Mouse (Mus musculus): ENCODE measurements around the gene Slc25a47. TPM values are rescaled to one million over a fixed set of nuclear protein-coding genes. Genes with fewer than 3 reads are reported as not detected.
A peak's percentile ranks its signal among the peaks of the same experiment; 100 is the strongest.

Gene Slc25a47
- polyA plus RNA-seq, 1 experiment from 2014 or later = 481 TPM

DNA sequence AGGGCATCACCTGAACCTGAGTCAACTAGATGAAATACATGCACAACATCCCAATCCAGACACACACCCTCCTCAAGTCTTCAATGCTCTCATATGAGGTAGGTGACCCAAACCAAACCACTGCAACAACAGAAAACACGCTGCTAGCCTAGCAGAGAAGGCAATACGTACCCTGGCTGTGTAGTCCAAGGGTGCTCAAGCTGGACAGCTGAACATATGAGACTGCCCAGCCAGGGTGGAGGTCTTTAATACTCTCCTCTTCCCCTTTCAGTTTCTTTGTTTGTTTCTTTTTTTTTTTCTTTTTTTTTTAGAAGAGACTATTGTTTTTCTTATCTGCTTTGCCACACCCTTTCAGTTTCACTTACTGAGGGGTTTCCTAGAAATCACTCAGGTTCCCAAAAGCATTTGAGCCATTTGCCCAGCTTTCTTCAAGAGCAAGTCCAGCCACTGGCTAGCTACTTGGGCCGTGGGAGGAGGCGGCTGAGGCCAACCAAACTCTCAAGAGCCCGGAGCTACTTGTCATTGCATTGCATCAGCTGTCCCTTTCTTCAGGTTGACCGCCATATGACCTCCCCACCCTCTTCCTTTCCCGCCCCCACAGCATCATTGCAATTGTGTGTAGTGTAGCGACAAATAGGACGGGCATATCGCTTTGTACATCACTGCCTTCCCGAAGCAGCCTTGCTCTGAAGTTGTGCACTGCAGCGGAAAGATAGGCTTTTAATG, 57.3 kb downstream of the Slc25a47 start, which contains the start of gene Wdr25:
Wdr25 (plus strand) TSS at position 643 of the 726 bp plus-strand sequence.
- Histone ChIP-seq H3K9ac (replicated peaks) (peak within 1 kb of the TSS; percentile 82), H3K36me3 (replicated peaks; ENCODE audit: insufficient read depth, low read length) (peaks cover 2% of the 10 kb centered on the region; the same call in 1 of the 2 replicates), H3K27me3 (ENCODE audit: insufficient read depth, low read length) (no peaks in the 10 kb centered on the region), H3K4me2 (ENCODE audit: low read depth, low read length) (peak within 1 kb of the TSS; percentile 97), H3K27ac (ENCODE audit: low read depth) (peak within 1 kb of the TSS; percentile 76), H3K4me3 (ENCODE audit: low read depth, low read length) (peak within 1 kb of the TSS; percentile 88), H3K4me1 (ENCODE audit: insufficient read depth) (peaks cover 13% of the 10 kb centered on the region), H3K9me3 (ENCODE audit: low read length) (no peaks in the 10 kb centered on the region)
- TF ChIP-seq EP300 (IDR thresholded peaks at IDR 0.05; ENCODE audit: low read depth) = no peak
- TF ChIP-seq CTCF (IDR thresholded peaks at IDR 0.05; ENCODE audit: low read depth) = no peak
- DNase-seq (peak; percentile 33), ATAC-seq (no peak)
- 13% methylated on average over 12 of the region's 12 CpGs for WGBS (ENCODE audit: insufficient replicate concordance)

DNA sequence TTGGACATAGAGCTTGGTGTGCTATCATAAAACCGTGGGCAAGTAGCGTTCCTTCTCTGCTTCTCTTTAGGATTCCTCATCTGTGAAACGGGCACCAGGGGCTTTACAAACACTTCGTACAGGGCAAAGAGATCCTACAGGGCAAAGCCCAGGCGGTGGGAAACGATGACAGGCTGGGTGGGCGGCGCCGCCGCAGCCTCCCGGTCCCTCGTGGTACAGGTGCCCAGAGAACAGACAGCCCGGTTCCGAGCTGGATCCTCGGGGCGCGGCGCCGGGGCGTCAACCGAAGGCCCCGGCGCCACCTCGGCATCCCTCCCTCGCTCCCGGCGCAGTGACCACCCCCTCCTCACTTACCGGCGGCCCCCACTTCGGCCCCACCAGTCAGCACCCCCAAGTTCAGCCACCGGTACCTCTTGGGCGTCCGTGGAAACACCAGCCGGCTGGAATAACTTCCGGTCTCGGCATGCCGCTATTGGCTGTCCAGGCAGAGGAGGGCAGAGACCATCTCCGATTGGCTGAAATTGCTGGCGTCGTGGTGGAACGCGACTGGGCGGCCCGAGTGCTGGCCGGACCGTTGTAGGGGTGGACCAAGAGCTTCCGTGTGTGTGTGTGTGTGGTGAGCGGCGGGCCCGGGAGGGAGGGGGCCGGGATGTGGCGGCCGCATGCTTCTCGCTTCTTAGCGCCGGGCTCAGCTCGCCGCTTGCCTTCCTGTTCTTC, 58.0 kb downstream of the Slc25a47 start, which contains the start of gene Wars:
Wars (minus strand) TSS at position 460 of the 717 bp plus-strand sequence.
- Histone ChIP-seq H3K36me3 (replicated peaks; ENCODE audit: insufficient read depth, low read length) (peaks cover 2% of the 10 kb centered on the region; the same call in 1 of the 2 replicates), H3K4me3 (ENCODE audit: low read depth, low read length) (peak within 1 kb of the TSS; percentile 88), H3K9ac (replicated peaks) (peak within 1 kb of the TSS; percentile 82), H3K4me2 (ENCODE audit: low read depth, low read length) (peak within 1 kb of the TSS; percentile 97), H3K4me1 (ENCODE audit: insufficient read depth) (peaks cover 13% of the 10 kb centered on the region), H3K27me3 (ENCODE audit: insufficient read depth, low read length) (no peaks in the 10 kb centered on the region), H3K9me3 (ENCODE audit: low read length) (no peaks in the 10 kb centered on the region), H3K27ac (ENCODE audit: low read depth) (peak within 1 kb of the TSS; percentile 76)
- peak; percentile 96 for DNase-seq
- no peak for TF ChIP-seq EP300 (IDR thresholded peaks at IDR 0.05; ENCODE audit: low read depth)
- no peak for TF ChIP-seq CTCF (IDR thresholded peaks at IDR 0.05; ENCODE audit: low read depth)
- WGBS (ENCODE audit: insufficient replicate concordance) = under 1% methylated on average over 56 of the region's 58 CpGs
- peak; percentile 100 for ATAC-seq

DNA sequence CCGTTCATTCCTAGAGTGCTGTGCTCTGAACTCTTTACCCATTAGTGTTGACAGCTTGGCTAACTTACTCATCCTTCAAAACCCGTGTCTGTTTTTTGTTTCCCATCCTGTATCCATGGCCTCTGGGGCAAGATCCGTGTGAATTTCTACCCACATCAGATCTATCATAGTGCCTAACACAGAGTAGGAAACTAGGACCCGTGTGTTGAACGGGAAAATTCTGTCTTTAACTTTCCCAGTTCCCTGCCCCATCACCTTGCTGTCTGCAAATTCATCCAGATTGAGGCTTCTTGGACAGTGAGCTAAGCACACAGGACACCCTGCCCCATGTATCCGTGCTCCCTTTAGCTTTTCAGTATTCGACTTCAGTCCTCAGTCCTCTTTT, 58.6 kb downstream of the Slc25a47 start:
- Histone ChIP-seq H3K4me3 (ENCODE audit: low read depth, low read length) (peak overlapping the region; percentile 88), H3K36me3 (replicated peaks; ENCODE audit: insufficient read depth, low read length) (peaks cover under 1% of the 10 kb centered on the region; the same call in 1 of the 2 replicates), H3K4me1 (ENCODE audit: insufficient read depth) (peaks cover 13% of the 10 kb centered on the region), H3K27me3 (ENCODE audit: insufficient read depth, low read length) (no peaks in the 10 kb centered on the region), H3K9ac (replicated peaks) (peak overlapping the region; percentile 82), H3K4me2 (ENCODE audit: low read depth, low read length) (peak overlapping the region; percentile 97), H3K9me3 (ENCODE audit: low read length) (no peaks in the 10 kb centered on the region), H3K27ac (ENCODE audit: low read depth) (0 out of 2 replicates have a peak overlapping the region, but pooled peaks have one; percentile 1)
- WGBS (ENCODE audit: insufficient replicate concordance) = under 1% methylated on average over 7 of the region's 7 CpGs
- TF ChIP-seq CTCF (IDR thresholded peaks at IDR 0.05; ENCODE audit: low read depth) (no peak), EP300 (IDR thresholded peaks at IDR 0.05; ENCODE audit: low read depth) (no peak)
- ATAC-seq (peak; percentile 1), DNase-seq (no peak)

DNA sequence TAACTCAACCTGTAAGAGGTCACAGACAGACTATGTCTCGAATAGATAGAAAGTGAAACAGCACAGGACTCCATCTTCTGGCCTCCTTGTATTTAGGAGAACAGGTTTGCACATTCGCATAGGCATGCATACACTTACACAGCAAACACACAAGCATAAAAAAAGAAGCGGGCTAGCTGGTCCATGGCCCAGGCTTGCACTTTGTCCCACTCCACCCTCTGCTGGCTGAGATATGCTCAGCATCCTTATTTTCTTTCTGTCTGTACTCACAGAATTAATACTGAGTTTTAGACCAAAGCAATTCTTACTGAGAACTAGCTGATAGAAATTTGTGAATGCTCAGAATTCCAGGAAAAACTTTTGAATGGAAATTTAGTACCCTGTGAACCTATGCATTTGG, 60.2 kb downstream of the Slc25a47 start:
- Histone ChIP-seq H3K9me3 (ENCODE audit: low read length) (no peaks in the 10 kb centered on the region), H3K36me3 (replicated peaks; ENCODE audit: insufficient read depth, low read length) (no peaks in the 10 kb centered on the region; the same call in 1 of the 2 replicates), H3K9ac (replicated peaks) (no peak overlapping the region), H3K27me3 (ENCODE audit: insufficient read depth, low read length) (no peaks in the 10 kb centered on the region), H3K4me3 (ENCODE audit: low read depth, low read length) (no peak overlapping the region), H3K27ac (ENCODE audit: low read depth) (no peak overlapping the region), H3K4me2 (ENCODE audit: low read depth, low read length) (no peak overlapping the region), H3K4me1 (ENCODE audit: insufficient read depth) (peaks cover 13% of the 10 kb centered on the region)
- DNase-seq (no peak), ATAC-seq (no peak)
- WGBS (ENCODE audit: insufficient replicate concordance) = 59% methylated on average over 3 of the region's 3 CpGs
- TF ChIP-seq EP300 (IDR thresholded peaks at IDR 0.05; ENCODE audit: low read depth) = no peak
- peak; percentile 59 for TF ChIP-seq CTCF (IDR thresholded peaks at IDR 0.05; ENCODE audit: low read depth)

DNA sequence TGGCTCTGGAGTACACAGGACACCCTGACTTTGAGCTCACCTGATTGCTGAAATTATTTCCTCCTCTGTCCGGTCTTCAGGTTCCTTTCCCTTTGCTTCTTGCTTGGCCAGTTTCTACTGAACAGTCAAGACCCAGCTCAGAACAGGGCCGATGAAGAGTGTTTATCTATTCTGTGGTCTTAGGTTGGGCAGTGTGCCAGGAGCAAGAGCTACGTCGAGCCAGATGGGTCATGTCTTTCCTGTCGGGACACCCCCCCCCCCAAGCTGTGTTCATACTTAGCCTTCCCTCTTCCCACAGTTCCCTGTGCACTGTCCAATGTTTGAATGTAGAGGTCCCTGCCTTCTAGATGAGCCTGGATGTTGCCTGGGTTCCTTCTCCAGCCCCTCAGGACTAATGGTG, 65.5 kb downstream of the Slc25a47 start:
- ATAC-seq = no peak; the same call in 1 of the 2 replicates
- 45% methylated on average over 5 of the region's 5 CpGs for WGBS (ENCODE audit: insufficient replicate concordance)
- Histone ChIP-seq H3K4me1 (ENCODE audit: insufficient read depth) (no peaks in the 10 kb centered on the region), H3K4me3 (ENCODE audit: low read depth, low read length) (no peak overlapping the region), H3K27me3 (ENCODE audit: insufficient read depth, low read length) (no peaks in the 10 kb centered on the region), H3K4me2 (ENCODE audit: low read depth, low read length) (no peak overlapping the region), H3K9ac (replicated peaks) (no peak overlapping the region), H3K27ac (ENCODE audit: low read depth) (no peak overlapping the region), H3K36me3 (replicated peaks; ENCODE audit: insufficient read depth, low read length) (no peaks in the 10 kb centered on the region; the same call in 1 of the 2 replicates), H3K9me3 (ENCODE audit: low read length) (no peaks in the 10 kb centered on the region)
- TF ChIP-seq CTCF (IDR thresholded peaks at IDR 0.05; ENCODE audit: low read depth) = no peak
- no peak for TF ChIP-seq EP300 (IDR thresholded peaks at IDR 0.05; ENCODE audit: low read depth)
- DNase-seq = no peak

DNA sequence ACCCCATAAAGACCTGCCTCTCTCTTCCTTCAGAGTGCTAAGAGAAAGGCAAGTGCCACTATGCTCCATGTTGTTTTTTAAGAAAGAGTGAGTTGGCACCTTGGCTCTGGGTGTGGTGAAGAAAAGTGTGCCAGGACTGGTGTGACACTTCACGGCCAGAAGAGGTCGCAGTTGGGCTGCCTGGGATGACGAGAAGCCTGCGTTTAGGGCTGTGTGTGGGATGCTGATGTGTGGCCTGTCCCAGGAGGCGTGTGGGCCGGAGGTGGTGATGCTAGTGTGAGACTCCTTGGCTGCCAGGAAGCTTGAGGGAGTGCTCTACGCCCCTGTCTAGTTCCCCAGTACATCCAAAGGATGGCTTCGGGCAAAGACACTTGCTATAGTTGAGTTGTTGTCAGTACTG, 67.1 kb downstream of the Slc25a47 start:
- Histone ChIP-seq H3K27ac (ENCODE audit: low read depth) (no peak overlapping the region), H3K4me2 (ENCODE audit: low read depth, low read length) (no peak overlapping the region), H3K4me3 (ENCODE audit: low read depth, low read length) (no peak overlapping the region), H3K36me3 (replicated peaks; ENCODE audit: insufficient read depth, low read length) (no peaks in the 10 kb centered on the region; the same call in 1 of the 2 replicates), H3K27me3 (ENCODE audit: insufficient read depth, low read length) (no peaks in the 10 kb centered on the region), H3K4me1 (ENCODE audit: insufficient read depth) (no peaks in the 10 kb centered on the region), H3K9me3 (ENCODE audit: low read length) (no peaks in the 10 kb centered on the region), H3K9ac (replicated peaks) (no peak overlapping the region)
- WGBS (ENCODE audit: insufficient replicate concordance) = 30% methylated on average over 8 of the region's 8 CpGs
- TF ChIP-seq EP300 (IDR thresholded peaks at IDR 0.05; ENCODE audit: low read depth) (no peak), CTCF (IDR thresholded peaks at IDR 0.05; ENCODE audit: low read depth) (peak; percentile 91)
- peak; percentile 74 for ATAC-seq
- DNase-seq = peak; percentile 69

All from liver, postnatal 0 days (tissue).